Mouse (Mus musculus) neural tube, embryonic 14.5 days (tissue): ENCODE data around the gene Btbd9. TPM values are rescaled to one million over a fixed set of nuclear protein-coding genes. Genes with fewer than 3 reads are reported as not detected.

Experiments used
- ATAC-seq: fragments of 200-750 bp; cut with Nextera tagmentation; 2 replicates; pipeline ENCODE4 v1.8.0; 2017; ENCODE audit warnings: low read depth, mild to moderate bottlenecking, moderate TSS enrichment, moderate library complexity
- H3K27ac ChIP-seq: fragments of 300-500 bp; sonication (generic); 2 replicates; pipeline ENCODE4 v1.5.1; 2014; ENCODE audit warnings: low read depth, mild to moderate bottlenecking, control low read depth, low read length, moderate library complexity, mixed read lengths
- H3K27me3 ChIP-seq: fragments of 300-500 bp; sonication (generic); 2 replicates; pipeline ENCODE4 v1.6.1; 2014; ENCODE audit warnings: low read length; ENCODE audit not compliant: control insufficient read depth, insufficient read depth
- H3K36me3 ChIP-seq: fragments of 300-500 bp; sonication (generic); 2 replicates; pipeline ENCODE4 v1.6.1; 2014; ENCODE audit warnings: low read length, mixed read lengths; ENCODE audit not compliant: control insufficient read depth, insufficient read depth
- H3K4me1 ChIP-seq: fragments of 300-500 bp; sonication (generic); 2 replicates; pipeline ENCODE4 v1.6.1; 2014; ENCODE audit warnings: low read length; ENCODE audit not compliant: control insufficient read depth, insufficient read depth
- H3K4me2 ChIP-seq: fragments of 300-500 bp; sonication (generic); 2 replicates; pipeline ENCODE4 v1.6.1; 2014; ENCODE audit warnings: mild to moderate bottlenecking, low read depth, low read length, control low read depth
- H3K4me3 ChIP-seq: fragments of 300-500 bp; sonication (generic); 2 replicates; pipeline ENCODE4 v1.5.1; 2014; ENCODE audit warnings: low read depth, low read length, control low read depth, mixed read lengths
- H3K9ac ChIP-seq: fragments of 300-500 bp; sonication (generic); replicated peaks from 2 replicates; pipeline ENCODE4 v1.6.1; 2014; ENCODE audit warnings: low read depth, mild to moderate bottlenecking, control low read depth, low read length, mixed read lengths
- H3K9me3 ChIP-seq: fragments of 300-500 bp; sonication (generic); 2 replicates; pipeline ENCODE4 v1.6.1; 2016; ENCODE audit warnings: low read length; ENCODE audit not compliant: control insufficient read depth
- WGBS: fragments of 180-500 bp; shearing (Covaris S2); extraction: QIAGEN DNeasy Blood & Tissue Kit; methylation state at CpG from one replicate; pipeline ENCODE4 v1.1.7; 2014; 5-methylcytosine and 5-hydroxymethylcytosine counted together
- polyA plus RNA-seq: library from polyadenylated mRNA; unstranded; fragments of >200 nt; fragmentation: Nextera tagmentation; extraction: Ambion mirVana; gene quantifications from 2 replicates; pipeline ENCODE4 v1.2.1, GENCODE M21; 2014

Btbd9 gene
- polyA plus RNA-seq, 1 experiment from 2014 or later, result 130 TPM

DNA sequence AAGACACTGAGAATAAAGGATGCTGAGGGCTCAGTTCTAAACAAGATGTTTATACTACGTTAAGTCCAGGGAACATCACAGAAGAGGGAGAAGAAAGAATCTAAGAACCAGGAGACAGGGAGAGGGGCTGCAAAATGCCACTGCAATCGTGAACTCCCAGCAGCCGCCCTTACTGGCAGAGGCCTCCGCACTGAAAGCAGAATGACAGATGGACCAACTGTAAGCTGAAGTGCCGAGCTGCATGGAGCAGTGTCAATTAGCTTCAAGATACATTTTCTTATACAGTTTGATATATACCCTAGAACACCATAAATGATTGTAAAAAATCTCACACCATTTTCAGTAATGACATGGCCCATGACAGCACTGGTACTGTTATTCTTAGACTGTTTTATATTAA, 247.4 kb downstream of the Btbd9 start:
- H3K4me3 ChIP-seq, result no peak overlapping the region
- WGBS, result 60% methylated on average over 5 of the region's 5 CpGs
- no peaks in the 10 kb centered on the region for H3K36me3 ChIP-seq
- H3K4me2 ChIP-seq, result no peak overlapping the region
- H3K9ac ChIP-seq, result no peak overlapping the region
- H3K9me3 ChIP-seq, result no peaks in the 10 kb centered on the region
- ATAC-seq, result no peak
- no peaks in the 10 kb centered on the region for H3K4me1 ChIP-seq
- H3K27ac ChIP-seq, result no peak overlapping the region
- H3K27me3 ChIP-seq, result no peaks in the 10 kb centered on the region

DNA sequence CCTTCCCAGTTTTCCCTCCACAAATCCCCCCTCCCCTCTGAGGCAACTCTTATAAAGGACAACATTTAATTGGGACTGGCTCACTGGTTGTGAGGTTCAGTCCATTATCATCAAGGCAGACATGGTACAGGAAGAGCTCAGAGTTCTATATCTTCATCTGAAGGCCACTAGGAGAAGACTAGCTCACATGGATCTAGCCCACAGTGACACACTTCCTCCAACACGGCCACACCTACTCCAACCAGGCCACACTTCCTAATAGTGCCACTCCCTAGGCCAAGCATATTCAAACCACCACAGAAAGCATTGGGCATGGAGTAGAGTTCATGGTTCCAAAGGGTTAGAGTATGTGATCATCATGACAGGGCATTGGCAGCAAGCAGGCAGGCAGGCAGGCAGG, 249.4 kb downstream of the Btbd9 start:
- no peak overlapping the region for H3K4me2 ChIP-seq
- no peaks in the 10 kb centered on the region for H3K4me1 ChIP-seq
- ATAC-seq, result no peak
- H3K9me3 ChIP-seq, result no peaks in the 10 kb centered on the region
- no peak overlapping the region for H3K27ac ChIP-seq
- no peaks in the 10 kb centered on the region for H3K27me3 ChIP-seq
- no peaks in the 10 kb centered on the region for H3K36me3 ChIP-seq
- 96% methylated on average over 1 of the region's 1 CpGs for WGBS
- H3K9ac ChIP-seq, result no peak overlapping the region
- H3K4me3 ChIP-seq, result no peak overlapping the region

DNA sequence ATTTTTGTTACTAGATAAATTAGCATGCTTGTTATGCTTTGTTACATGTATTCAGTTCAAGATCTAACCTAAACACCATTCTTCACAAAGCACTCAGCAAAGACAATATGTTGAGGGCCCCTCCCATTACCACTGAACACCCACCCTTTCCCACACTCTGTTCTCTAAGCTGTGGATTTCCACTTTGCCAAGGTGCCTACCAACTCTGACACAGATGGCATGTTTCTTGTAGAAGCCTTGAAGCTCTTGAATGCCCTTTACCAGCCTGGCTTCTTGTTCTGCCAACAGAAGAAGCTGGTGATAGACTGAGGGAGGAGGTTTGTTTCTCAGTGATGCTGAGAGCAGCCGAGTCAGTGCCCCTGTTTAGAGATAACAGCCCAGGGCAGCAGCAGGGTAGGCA, 256.0 kb downstream of the Btbd9 start:
- Histone ChIP-seq H3K27ac (no peak overlapping the region), H3K4me3 (no peak overlapping the region), H3K27me3 (no peaks in the 10 kb centered on the region), H3K9ac (no peak overlapping the region), H3K4me2 (no peak overlapping the region), H3K9me3 (no peaks in the 10 kb centered on the region), H3K4me1 (0 out of 2 replicates have a peak, but pooled peaks cover 5% of the 10 kb centered on the region), H3K36me3 (no peaks in the 10 kb centered on the region)
- no peak for ATAC-seq
- 65% methylated on average over 1 of the region's 1 CpGs for WGBS

- ATAC-seq, result no peak
- H3K4me1 ChIP-seq, result peaks cover 15% of the 10 kb centered on the region; the same call in 1 of the 2 replicates
- H3K4me3 ChIP-seq, result no peak overlapping the region
- H3K4me2 ChIP-seq, result no peak overlapping the region
- H3K36me3 ChIP-seq, result no peaks in the 10 kb centered on the region
- H3K27me3 ChIP-seq, result no peaks in the 10 kb centered on the region
- no peak overlapping the region for H3K9ac ChIP-seq
- H3K9me3 ChIP-seq, result no peaks in the 10 kb centered on the region
- H3K27ac ChIP-seq, result 0 out of 2 replicates have a peak overlapping the region, but pooled peaks have one; percentile 22
- 64% methylated on average over 4 of the region's 4 CpGs for WGBS
Measured at GRCm38 (mm10) chr17:30312688-30313087, 263.6 kb downstream of the Btbd9 start.

- H3K27me3 ChIP-seq, result no peaks in the 10 kb centered on the region
- H3K27ac ChIP-seq, result no peak overlapping the region
- H3K4me1 ChIP-seq, result peaks cover 21% of the 10 kb centered on the region
- no peak overlapping the region for H3K9ac ChIP-seq
- H3K4me2 ChIP-seq, result no peak overlapping the region
- no peak for ATAC-seq
- no peaks in the 10 kb centered on the region for H3K36me3 ChIP-seq
- H3K4me3 ChIP-seq, result no peak overlapping the region
- 63% methylated on average over 4 of the region's 4 CpGs for WGBS
- no peaks in the 10 kb centered on the region for H3K9me3 ChIP-seq
Measured at GRCm38 (mm10) chr17:30309627-30310026, 266.7 kb downstream of the Btbd9 start.

- H3K4me2 ChIP-seq, result no peak overlapping the region
- H3K36me3 ChIP-seq, result no peaks in the 10 kb centered on the region
- no peak overlapping the region for H3K4me3 ChIP-seq
- 80% methylated on average over 4 of the region's 4 CpGs for WGBS
- ATAC-seq, result no peak
- H3K4me1 ChIP-seq, result peaks cover 25% of the 10 kb centered on the region
- no peak overlapping the region for H3K9ac ChIP-seq
- H3K27me3 ChIP-seq, result no peaks in the 10 kb centered on the region
- H3K27ac ChIP-seq, result no peak overlapping the region
- no peaks in the 10 kb centered on the region for H3K9me3 ChIP-seq
Measured at GRCm38 (mm10) chr17:30308889-30309288, 267.4 kb downstream of the Btbd9 start.

DNA sequence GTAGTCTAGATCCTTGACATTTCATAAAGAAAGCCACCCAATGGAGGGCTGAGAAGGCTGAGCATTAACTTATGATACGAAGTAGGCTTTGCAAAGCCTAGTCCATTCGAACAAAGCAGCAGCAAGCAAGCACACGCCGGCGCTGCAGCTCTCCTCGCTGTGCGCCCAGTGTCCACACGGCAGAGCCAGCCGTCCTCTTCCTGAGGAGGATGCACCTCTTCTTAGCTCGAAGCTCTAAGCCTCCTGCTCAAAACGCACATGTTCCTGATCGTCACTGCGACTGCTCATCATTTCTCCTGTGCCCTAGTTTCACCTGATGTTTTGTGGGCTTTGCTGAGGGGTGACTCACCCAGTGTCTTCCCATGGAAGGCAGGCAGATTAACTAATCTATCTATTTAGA, 268.0 kb downstream of the Btbd9 start:
- H3K9ac ChIP-seq, result no peak overlapping the region
- no peaks in the 10 kb centered on the region for H3K36me3 ChIP-seq
- WGBS, result 84% methylated on average over 13 of the region's 13 CpGs
- no peak overlapping the region for H3K4me3 ChIP-seq
- ATAC-seq, result no peak
- H3K4me1 ChIP-seq, result peaks cover 25% of the 10 kb centered on the region
- no peaks in the 10 kb centered on the region for H3K9me3 ChIP-seq
- H3K4me2 ChIP-seq, result no peak overlapping the region
- H3K27ac ChIP-seq, result no peak overlapping the region
- no peaks in the 10 kb centered on the region for H3K27me3 ChIP-seq

- H3K4me2 ChIP-seq, result no peak overlapping the region
- no peak overlapping the region for H3K4me3 ChIP-seq
- no peaks in the 10 kb centered on the region for H3K27me3 ChIP-seq
- H3K4me1 ChIP-seq, result peaks cover 17% of the 10 kb centered on the region; the same call in 1 of the 2 replicates
- H3K9me3 ChIP-seq, result no peaks in the 10 kb centered on the region
- H3K36me3 ChIP-seq, result no peaks in the 10 kb centered on the region
- H3K9ac ChIP-seq, result no peak overlapping the region
- no peak for ATAC-seq
- peak overlapping the region; percentile 7; the same call in 1 of the 2 replicates for H3K27ac ChIP-seq
- 59% methylated on average over 10 of the region's 10 CpGs for WGBS
Measured at GRCm38 (mm10) chr17:30307168-30307567, 269.1 kb downstream of the Btbd9 start.

DNA sequence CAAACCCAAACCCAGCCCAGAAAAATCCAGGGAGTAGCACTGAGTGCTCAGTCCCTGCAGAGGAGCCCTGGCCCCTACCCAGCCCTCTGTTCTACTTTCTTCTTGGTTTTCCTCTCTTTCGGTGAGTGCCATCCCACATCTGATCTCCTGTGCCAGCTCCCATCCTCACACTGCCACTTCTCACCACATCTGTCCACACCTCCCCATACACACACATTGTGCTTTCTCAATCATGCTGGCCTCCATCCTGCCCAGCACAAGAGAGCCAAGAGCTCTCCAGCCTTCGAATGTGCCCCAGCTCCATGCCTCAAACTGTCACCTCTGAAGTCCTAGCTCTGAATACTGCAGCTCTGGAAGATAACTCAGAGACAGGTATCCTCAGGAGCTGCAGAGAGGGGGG, 271.5 kb downstream of the Btbd9 start:
- no peaks in the 10 kb centered on the region for H3K9me3 ChIP-seq
- H3K4me2 ChIP-seq, result no peak overlapping the region
- peaks cover 17% of the 10 kb centered on the region; the same call in 1 of the 2 replicates for H3K4me1 ChIP-seq
- no peak overlapping the region for H3K4me3 ChIP-seq
- ATAC-seq, result no peak
- H3K27ac ChIP-seq, result no peak overlapping the region
- 86% methylated on average over 2 of the region's 2 CpGs for WGBS
- H3K36me3 ChIP-seq, result no peaks in the 10 kb centered on the region
- no peak overlapping the region for H3K9ac ChIP-seq
- H3K27me3 ChIP-seq, result no peaks in the 10 kb centered on the region
